Mouse (Mus musculus) cerebellum, adult 9-11 months (tissue): Measurements from ENCODE around the gene Slfn2.
A peak's percentile ranks its signal among the peaks of the same experiment; 100 is the strongest.
"Not testable (repeated sequence)": the region's sequence is repeated elsewhere in the genome, so short reads cannot be mapped to it uniquely, and the experiment has no call there.

ENCODE experiments used
- DNase-seq: peaks from one replicate; pipeline ENCODE4 v3.0.0; 2022

The Slfn2 gene

DNA sequence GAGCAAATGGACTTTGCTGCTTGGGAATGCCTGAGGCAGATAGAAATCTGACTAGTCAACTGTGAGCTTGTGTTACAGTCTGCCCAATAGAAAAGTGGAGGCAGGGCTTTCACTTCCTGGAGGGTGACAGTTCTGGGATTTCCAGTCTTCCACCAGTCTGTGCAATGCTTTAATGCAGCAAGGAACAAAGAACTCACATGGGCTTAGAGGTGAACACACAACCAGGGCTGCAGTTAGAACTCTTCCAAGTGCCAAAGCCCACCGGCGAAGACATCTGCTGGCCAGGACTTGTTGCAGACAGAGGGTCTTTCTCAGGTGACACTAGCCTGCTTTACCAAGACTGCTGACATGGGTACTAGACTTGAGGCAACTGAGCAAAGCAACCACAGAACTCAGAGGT, at the start of gene Slfn2:
Gene Slfn2 (plus strand): TSS at position 167 of the 400 bp plus-strand sequence.
- DNase-seq, result no peak

DNA sequence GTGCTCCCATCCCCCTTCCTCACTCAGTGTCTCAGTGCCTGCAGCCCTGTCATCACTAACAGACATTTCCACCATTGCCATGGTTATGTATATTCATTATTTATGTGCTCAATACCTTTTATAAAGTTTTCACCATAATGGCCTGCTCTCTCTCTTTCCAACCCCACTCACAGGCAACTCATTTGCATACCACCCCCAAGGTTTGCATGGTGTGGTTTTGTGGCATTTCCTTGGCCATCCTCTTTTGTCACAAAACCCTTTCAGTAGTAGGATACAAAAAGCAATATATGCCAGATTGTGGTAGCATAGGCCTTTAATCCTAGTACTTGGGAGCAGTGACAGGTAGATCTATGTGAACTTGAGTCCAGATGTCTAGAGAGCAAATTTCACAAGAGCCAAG, 48.8 kb upstream of the Slfn2 start:
- DNase-seq, result no peak

DNA sequence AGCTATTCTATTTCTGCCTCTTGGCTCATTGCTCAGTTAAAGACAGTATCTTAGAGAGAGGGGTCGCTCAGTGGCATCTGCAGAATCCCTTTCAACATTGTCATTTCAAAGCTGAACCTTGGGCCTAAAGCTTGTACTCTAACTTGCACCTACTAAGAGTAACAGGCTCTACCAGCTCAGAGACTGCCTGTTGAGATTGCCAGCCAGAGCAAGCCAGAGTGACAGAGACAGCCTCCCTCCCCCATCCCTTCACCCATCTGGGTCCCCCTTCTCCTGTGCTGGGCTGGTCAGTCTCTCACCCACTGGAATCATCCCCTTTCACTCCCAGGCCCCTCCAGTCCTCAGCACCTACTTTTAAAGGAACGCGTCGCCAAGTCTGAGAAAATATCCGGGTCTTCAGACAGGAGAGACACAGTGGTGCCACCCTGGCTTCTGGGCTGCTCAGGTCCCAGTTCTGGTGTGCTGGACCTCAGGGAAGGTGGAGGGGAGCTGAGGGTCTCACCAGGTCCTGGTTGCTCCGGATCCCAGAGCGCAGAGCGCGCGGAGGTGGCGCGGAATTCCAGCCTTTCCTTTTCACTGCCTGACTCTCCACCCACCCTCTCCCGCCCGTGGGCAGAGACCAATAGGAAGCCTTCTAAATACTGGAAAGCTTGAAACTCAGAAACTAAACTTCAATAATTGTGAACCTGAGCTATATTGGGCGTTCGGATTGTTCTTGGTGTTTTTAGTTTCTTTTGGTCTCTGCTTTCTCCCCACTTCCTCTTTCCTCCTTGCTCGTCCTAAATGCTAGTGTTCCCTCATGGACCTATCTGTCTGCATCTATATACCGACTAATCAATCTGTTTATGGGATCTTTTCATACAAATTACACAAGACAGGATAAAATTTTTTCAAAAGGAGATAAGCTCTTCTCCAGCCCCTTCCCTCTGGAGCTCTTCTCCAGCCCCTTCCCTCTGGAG, 45.1 kb upstream of the Slfn2 start:
- DNase-seq, result not testable (repeated sequence)

DNA sequence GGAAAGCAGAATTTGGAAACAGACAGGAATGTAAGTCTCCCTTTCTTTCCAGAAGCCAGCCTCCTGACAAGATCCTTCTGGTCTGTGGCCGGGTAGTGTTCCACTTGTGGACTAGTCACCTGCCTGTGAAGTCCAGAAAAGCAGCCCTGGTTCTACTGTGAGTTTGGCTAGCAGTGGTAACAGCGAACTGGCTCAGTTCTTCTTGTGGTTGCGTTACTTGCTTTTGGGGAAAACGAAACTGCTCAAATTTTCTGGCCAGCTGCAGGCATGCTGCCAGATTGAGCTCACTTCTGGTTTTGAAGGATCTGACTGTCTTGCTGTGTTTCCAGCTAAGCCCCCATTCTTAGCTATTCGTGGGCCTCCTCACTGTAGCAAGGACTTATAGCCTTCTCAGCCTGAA, 44.3 kb upstream of the Slfn2 start, which contains the start of gene Slfn8:
Gene Slfn8 (minus strand): TSS at position 190 of the 400 bp plus-strand sequence.
- DNase-seq, result no peak

DNA sequence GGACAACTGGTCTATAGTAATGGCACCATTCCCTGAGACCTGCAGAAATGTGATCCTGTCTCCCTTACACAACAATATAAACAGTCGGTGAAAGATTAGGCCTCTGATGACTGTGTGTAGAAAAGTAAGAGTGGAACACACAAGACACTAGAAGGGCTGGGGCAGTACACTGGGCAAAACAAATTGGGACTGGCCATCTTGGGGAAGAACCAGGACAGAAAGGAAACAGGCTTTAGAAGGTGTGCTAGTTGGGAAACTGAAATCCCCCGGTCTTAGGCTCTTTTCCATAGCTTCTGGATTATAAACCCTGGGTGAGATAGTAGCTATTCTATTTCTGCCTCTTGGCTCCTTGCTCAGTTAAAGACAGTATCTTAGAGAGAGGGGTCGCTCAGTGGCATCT, 26.2 kb upstream of the Slfn2 start:
- DNase-seq, result not testable (repeated sequence)

DNA sequence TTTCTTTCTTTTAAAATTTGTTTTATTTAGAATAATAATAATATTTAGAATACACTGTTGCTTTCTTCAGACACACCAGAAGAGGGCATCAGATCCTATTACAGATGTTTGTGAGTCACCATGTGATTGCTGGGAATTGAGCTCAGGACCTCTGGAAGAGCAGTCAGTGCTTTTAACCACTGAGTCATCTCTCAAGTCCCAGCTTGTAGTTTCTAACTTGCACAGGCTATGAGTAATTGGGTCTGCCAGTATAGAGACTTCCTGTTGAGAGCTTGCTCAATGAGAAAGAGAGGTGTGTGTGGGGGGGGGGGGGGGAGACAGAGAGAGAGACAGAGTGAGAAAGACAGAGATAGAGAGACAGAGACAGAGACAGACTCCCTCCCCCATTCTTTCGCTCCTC, 25.8 kb upstream of the Slfn2 start:
- no peak for DNase-seq

DNA sequence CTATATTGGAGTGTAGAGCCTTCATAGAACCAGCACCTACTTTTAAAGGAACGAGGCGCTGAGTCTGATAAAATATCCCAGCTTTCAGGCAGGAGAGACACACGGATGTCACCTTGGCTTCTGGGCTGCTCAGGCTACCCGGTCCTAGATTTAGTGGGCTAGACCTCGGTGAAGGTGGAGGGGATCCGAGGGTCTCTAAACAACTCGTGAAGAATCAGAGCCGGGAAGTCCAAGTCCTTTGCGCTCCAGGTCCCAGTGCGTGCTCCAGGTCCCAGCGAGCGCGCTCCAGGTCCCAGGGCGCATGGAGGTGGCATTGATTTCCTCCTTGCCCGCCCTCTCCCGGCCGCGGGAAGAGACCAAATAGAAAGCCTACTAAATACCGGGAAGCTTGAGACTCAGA, 25.1 kb upstream of the Slfn2 start:
- DNase-seq, result no peak

DNA sequence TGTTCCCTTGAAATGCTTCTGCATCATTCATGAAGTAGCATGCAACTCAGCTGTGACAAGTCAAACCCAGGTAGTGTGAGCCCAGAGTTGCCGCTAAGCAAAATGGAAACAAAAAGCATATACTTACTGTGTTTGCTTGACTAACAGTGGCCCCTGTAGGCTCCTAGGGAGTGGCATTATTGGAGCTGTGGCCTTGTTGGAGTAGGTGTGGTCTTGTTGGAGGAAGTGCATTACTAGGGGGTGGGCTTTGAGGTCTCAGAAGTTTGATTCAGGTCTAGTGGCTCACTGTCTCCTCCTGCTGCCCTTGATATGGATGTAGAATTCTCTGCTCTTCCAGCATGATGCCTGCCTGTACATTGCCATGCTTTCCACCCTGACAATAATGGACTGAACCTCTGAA, 24.6 kb upstream of the Slfn2 start:
- no peak for DNase-seq

DNA sequence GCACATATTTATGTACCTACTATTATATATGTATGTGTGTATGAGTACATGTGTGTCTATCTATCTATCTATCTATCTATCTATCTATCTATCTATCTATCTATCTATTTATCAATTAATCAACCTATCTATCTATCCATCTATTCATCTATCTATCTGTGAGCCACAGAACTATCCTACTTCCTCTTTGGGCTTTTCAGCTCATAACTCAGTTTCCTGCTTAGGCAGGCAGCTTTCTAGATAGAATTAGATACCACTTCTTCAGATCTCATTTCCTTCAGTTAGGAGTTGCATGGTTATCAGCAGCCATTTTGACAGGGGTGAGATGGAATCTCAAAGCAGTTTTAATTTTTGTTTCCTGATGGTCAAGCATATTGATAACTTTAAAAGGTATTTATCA, 23.9 kb upstream of the Slfn2 start:
- DNase-seq, result no peak

DNA sequence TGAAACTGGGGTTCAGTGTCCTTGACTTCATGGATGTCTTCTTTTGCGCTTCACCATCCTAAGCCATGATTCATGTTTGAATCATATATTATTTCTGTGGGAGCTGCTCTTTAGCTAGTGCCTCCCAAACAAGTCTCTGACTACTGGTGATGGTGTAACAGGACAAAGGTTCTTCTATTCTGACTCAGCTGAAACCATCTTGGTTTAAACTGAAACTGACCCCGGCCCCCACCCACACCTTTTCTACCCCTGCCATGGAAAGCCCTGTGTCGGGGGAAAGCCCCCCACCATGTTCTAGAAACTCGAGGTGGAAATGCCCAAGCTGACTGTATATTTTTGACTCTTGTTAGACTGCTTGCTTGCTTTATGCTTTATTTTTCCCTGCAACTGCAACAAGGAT, 21.0 kb upstream of the Slfn2 start:
- no peak for DNase-seq

DNA sequence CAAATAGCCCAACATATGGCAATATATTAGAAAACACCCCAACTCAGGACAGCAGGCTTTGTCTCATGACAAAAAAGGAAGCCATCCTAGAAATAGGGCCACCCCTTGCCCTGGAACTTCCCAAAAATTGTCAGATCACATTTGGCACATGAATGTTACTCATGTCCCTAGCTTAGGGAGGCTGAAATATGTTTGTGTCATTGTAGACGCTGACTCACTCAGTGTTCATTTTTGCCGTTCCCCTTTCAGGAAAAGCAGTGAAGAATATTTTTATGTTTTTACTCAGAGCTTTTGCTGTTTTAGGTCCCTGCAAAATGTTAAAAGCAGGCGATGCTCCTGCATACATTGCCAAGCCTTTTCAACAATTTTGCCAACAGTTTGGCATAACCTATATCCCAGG, 19.3 kb upstream of the Slfn2 start:
- no peak for DNase-seq

DNA sequence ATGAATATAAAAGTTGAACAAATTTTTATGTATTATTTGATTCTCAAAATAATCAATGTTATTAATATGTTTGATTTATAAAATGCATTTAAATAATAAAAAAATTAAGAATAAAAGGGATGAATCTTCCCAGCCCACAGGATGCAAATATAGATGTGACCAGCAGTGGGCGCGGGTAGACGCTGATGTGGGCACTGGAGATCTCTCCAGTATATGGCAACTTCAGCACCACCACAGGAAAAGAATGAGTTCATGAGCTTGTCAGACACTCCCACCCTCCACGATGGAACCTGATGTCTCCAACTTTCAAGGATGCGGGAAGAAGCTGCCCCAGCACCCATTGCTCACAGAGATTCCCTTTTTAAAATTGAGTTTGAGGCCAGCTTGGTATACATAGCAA, 7.0 kb upstream of the Slfn2 start:
- DNase-seq, result peak; percentile 3

DNA sequence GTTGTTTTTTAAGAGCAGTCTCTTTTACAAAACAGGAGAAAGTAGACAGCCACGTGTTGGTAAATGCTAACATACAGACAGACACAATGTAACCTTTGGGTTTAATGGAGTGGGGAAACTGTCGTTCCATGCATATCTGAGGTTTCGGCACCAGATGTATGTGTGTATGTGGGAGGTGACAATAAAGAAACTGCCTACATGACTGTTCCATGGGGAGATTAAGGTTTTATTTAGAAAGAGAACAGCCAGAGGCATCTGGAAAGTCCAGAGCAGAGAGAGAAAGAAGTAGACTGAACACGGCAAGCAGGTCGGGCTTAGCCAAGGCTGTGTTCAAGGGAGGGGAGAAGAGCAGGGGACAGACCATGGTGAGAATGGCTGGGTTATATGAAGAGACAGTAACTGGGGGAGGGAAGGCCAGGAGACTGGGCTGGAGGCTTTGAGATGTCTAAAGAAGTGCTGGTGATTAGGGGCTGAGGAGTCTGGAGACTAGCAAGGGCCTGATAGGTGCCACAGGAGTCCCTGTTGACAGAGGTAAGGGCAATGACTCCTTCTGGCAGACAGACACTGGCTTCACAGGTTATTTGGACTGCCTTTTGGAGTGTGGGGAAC, 4.4 kb upstream of the Slfn2 start:
- DNase-seq, result no peak

DNA sequence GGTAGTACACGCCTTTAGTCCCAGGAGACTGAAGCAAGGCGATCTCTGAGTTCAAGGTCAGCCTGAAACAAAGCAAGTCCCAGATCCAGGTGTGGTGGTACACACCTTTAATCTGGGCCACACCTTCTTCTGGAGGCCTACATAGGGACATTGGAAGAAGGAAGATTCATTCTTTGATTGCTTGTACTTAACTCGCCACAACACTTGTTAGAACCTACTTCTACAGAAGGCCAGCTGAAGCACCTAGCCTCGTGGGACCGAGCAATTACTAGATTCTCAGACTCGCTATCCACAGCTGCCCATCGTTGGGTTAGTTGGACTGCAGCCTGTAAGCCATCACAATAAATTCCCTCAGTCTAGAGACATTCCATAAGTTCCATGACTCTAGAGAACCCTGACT, 3.1 kb upstream of the Slfn2 start:
- DNase-seq, result no peak

DNA sequence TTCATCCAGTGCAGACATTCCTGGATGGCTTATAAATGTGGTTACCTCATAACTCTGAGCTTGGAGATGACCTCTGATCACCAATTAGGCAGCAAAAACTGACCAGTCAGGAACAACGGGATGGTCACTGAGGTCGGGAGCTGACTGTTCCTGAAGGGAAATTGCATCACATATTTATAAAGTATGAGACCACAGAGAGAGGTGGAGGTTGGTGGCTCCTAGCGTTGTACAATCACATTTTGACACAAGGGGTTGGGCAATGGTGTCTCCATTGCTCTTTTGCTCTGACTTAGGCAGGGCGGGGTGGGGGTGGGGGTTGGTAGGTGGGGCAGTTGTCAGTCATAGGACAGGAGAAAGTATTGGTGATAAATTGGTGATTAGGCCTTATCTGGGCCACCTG, 1.8 kb upstream of the Slfn2 start:
- no peak for DNase-seq

DNA sequence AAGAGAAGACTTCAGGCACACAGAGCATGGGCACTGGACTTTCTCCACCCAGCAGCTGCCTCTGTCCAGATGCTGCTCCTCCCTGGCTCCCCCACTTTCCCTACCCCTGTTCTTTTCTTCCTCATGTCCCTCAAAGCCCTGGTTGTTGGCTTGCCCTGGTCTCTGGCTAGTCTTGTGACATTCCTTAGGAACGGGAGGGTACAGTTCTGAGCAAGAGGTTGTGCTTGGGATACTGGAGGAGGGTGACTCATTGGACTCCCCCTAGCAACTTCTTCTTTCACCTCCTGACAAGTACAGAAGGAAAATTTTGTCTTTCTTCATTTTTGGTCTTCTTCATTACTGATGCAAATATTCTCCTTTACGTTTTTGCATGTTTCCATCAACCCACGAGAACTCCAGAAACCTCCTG, 967 bp upstream of the Slfn2 start:
- DNase-seq, result no peak

DNA sequence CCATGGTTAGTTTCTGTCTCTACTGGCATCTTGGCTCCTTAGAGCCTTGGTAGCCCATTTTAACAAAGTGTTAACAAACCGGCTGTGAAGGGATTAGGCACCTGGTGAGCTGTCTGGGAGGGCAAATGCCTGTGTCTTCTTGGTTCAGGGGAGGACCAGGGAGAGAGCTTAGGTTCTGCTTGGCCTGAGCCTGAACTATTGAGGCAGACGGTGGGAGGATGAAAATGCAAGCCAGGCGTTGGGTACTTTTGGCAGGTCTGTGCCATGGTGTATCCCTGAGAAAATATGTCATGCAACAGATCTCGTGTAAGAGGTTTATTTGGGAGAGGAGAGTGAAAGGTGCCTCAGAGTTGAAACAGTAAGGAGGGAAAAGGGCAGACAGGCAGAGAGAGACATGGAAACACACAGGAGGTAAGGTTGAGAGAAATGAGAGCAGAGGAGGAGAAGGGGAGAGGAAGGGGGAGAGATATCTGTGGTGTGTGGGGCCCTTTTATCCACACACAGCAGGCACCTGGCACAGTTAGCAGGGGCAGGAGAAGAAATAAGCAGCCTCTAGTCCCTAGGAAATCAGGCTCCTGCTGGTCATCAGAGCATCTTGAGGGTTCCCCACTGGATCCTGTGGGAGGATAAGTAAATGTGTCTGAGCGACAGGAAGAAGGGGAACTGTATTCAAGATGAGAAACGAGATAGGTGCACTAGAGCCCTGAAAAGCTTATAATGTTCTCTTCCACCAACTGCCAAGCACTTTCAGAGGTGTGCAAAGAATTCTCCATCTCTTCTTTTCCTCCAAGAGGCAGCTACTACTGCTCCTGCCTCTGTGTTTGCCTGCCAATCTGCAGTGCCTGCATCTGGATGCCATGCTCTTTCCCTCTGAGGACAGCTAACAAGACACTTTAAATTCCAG, 781 bp downstream of the Slfn2 start:
- DNase-seq, result no peak

DNA sequence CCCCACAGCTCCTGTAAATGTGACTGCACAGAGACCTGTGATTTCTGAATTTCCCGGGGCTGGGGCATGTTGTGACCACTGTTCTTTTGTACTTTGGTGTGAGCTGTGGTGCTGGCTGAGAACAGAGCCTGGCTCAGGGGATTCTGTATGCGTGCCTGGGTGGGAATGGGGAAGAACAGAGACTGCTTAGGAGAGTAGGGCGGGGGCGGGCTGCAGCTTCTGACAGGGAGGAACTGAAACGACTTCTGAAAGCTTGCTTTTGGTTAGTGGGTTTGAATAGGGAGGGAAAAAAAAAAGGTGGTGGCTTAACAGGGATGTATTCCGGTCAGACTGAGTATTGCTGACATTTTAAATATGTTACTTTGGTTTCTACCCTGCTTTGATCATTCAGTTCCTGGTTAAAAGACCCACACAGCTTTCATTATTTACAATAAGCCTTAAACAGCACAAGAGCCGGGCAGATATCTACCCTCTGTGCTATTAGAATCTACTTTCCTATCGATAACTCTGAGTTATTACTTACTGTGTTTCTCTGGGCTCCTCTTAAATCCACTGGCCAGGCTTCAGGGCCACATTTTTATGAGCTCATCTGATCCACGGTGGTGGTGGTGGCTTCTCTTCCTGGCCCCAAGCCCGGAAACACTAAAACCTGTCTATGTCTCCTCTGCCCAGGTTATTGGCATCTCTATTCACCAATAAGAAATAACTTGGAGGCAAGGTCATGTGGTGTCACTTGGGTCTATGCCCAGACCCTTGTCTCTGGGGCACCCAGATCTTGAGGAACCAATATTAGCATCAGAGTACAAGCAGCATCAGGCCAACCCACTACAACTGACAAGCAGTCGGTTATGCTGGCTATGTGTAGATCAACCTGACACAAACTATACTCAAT, 2.0 kb downstream of the Slfn2 start:
- DNase-seq, result no peak

DNA sequence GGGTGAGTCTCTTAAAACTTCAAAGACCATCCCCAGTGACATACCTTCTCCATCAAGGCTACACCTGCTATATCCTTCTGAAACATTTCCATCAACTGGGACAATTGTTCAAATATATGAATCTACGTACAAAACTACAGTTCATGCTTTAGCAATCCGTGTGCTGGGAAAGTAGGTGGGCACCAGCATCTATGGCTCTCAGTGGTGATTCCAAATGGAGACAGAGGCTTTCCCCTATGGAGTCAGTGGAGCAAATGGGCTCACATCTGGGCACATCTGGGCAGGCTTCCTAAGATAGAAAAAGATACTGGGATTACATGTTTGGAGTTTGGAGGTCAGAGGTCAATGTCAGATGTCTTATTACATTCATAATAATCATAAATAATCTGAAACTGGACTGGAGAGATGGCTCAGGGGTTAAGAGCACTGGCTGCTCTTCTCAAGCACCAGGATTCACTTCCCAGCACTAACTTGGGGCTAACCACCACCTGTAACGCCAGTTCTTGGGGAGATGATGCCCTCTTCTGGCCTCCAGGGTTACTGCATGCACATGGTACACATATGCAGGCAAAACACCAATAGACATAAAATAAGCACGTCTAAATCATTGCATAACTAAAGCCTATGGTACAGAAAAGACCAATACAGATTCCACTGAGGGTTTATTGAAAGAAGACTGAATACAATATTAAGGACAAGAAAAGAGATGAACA, 3.2 kb downstream of the Slfn2 start:
- no peak for DNase-seq

DNA sequence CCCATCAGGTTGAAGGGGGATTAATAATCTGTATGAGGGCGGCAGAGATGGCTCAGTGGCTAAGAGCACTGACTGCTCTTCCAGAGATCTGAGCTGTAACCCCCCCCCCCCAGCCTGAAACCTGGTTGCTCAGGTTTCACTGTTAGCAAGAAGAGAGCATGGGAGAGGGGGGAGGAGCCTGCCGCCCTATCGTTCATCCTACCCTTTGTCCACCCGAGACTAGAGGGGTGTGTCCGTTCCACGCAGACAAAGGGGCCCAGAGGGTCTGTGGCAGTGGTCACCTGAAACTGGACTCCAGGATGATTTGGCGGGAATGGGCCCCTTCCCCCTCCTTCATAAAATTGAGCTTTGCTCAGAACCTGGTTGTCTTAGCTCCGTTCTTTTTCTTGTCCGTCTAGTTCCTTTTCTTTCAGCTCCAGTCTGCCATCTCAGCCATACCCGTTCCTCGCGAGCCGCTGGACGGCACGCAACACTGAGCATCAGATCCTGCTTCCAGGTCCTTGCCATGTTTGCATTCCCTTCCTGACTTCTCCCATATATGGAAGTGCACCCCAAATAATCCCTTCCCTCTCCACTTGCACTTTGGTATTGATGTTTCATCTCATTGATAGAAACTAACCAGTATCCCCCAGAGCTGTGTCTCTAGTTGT, 5.5 kb downstream of the Slfn2 start:
- no peak for DNase-seq
